Mouse (Mus musculus): ENCODE data around the gene Dgkh.

Dgkh gene

GRCm38 (mm10) chr14:78536281-78537165, 196.1 kb downstream of the Dgkh start, which contains the start of gene Akap11:
Akap11 (minus strand) TSS chr14:78536808.
- DNase-seq (ENCODE audit: low read depth), result peak; percentile 98

GRCm38 (mm10) chr14:78535366-78535765, 197.2 kb downstream of the Dgkh start:
- DNase-seq (ENCODE audit: low read depth), result no peak

GRCm38 (mm10) chr14:78534651-78535050, 197.9 kb downstream of the Dgkh start:
- DNase-seq (ENCODE audit: low read depth), result no peak

- no peak for DNase-seq (ENCODE audit: low read depth)
These were observed 198.9 kb downstream of the Dgkh start for GRCm38 (mm10) chr14:78533701-78534100.

- DNase-seq (ENCODE audit: low read depth), result no peak
These were observed 200.2 kb downstream of the Dgkh start for GRCm38 (mm10) chr14:78532345-78532744.

GRCm38 (mm10) chr14:78530256-78530655, 202.3 kb downstream of the Dgkh start:
- no peak for DNase-seq (ENCODE audit: low read depth)

GRCm38 (mm10) chr14:78528461-78529425, 203.8 kb downstream of the Dgkh start:
- no peak for DNase-seq (ENCODE audit: low read depth)

GRCm38 (mm10) chr14:78526907-78527306, 205.7 kb downstream of the Dgkh start:
- DNase-seq (ENCODE audit: low read depth), result no peak

- no peak for DNase-seq (ENCODE audit: low read depth)
These were observed 206.1 kb downstream of the Dgkh start for GRCm38 (mm10) chr14:78526475-78526874.

GRCm38 (mm10) chr14:78525611-78526457, 206.7 kb downstream of the Dgkh start:
- no peak for DNase-seq (ENCODE audit: low read depth)

- DNase-seq (ENCODE audit: low read depth), result no peak
These were observed 207.5 kb downstream of the Dgkh start for GRCm38 (mm10) chr14:78525059-78525458.

GRCm38 (mm10) chr14:78510713-78511112, 221.9 kb downstream of the Dgkh start:
- DNase-seq (ENCODE audit: low read depth), result no peak

GRCm38 (mm10) chr14:78509791-78510190, 222.8 kb downstream of the Dgkh start:
- DNase-seq (ENCODE audit: low read depth), result no peak
